Mouse (Mus musculus) intestine, embryonic 14.5 days (tissue): Measurements from ENCODE around the gene Trir. TPM values are rescaled to one million over a fixed set of nuclear protein-coding genes. Genes with fewer than 3 reads are reported as not detected.
A peak's percentile ranks its signal among the peaks of the same experiment; 100 is the strongest.

Experiments
- ATAC-seq: fragments of 200-750 bp; cut with Nextera tagmentation; replicated peaks from 2 replicates; pipeline ENCODE4 v1.8.0; 2017; ENCODE audit warnings: low read depth, moderate number of reproducible peaks, moderate TSS enrichment, moderate library complexity; ENCODE audit not compliant: low FRiP score, low TSS enrichment
- DNase-seq: peaks from one replicate; pipeline ENCODE4 v3.0.0-alpha.2; 2018; ENCODE audit warnings: low spot score
- H3K27ac ChIP-seq: fragments of 300-500 bp; sonication (generic); 2 replicates; pipeline ENCODE4 v1.5.1; 2014; ENCODE audit warnings: low read depth, mild to moderate bottlenecking, control low read depth
- H3K27me3 ChIP-seq: fragments of 300-500 bp; sonication (generic); replicated peaks from 2 replicates; pipeline ENCODE4 v1.6.1; 2014; ENCODE audit warnings: low read length, control low read depth; ENCODE audit not compliant: control insufficient read depth, insufficient read depth
- H3K36me3 ChIP-seq: fragments of 300-500 bp; sonication (generic); 2 replicates; pipeline ENCODE4 v1.6.1; 2014; ENCODE audit warnings: low read length, control low read depth; ENCODE audit not compliant: control insufficient read depth, insufficient read depth
- H3K4me1 ChIP-seq: fragments of 300-500 bp; sonication (generic); replicated peaks from 2 replicates; pipeline ENCODE4 v1.6.1; 2014; ENCODE audit warnings: low read length, control low read depth, mixed read lengths; ENCODE audit not compliant: control insufficient read depth, insufficient read depth
- H3K4me2 ChIP-seq: fragments of 300-500 bp; sonication (generic); 2 replicates; pipeline ENCODE4 v1.6.1; 2014; ENCODE audit warnings: low read length
- H3K4me3 ChIP-seq: fragments of 300-500 bp; sonication (generic); 2 replicates; pipeline ENCODE4 v1.5.1; 2014; ENCODE audit warnings: low read depth, low read length, control low read depth, mixed read lengths
- H3K9ac ChIP-seq: fragments of 300-500 bp; sonication (generic); 2 replicates; pipeline ENCODE4 v1.6.1; 2014; ENCODE audit warnings: mild to moderate bottlenecking, low read length
- H3K9me3 ChIP-seq: fragments of 300-500 bp; sonication (generic); 2 replicates; pipeline ENCODE4 v1.6.1; 2016; ENCODE audit warnings: low read length, control low read depth; ENCODE audit not compliant: control insufficient read depth
- WGBS: fragments of 180-500 bp; shearing (Covaris S2); extraction: QIAGEN DNeasy Blood & Tissue Kit; methylation state at CpG from one replicate; pipeline ENCODE4 v1.1.7; 2014; 5-methylcytosine and 5-hydroxymethylcytosine counted together
- polyA plus RNA-seq: library from polyadenylated mRNA; unstranded; fragments of >200 nt; fragmentation: Nextera tagmentation; extraction: Ambion mirVana; gene quantifications from 2 replicates; pipeline ENCODE4 v1.2.1, GENCODE M21; 2014

The Trir gene
- polyA plus RNA-seq, 1 experiment from 2014 or later = 143 TPM

GRCm38 (mm10) chr8:84989810-84990209 is 36.8 kb upstream of the Trir start:
- Histone ChIP-seq H3K4me1 (peaks cover 12% of the 10 kb centered on the region), H3K4me2 (peak overlapping the region; percentile 94), H3K27me3 (0 out of 2 replicates have a peak, but pooled peaks cover 11% of the 10 kb centered on the region), H3K4me3 (peak overlapping the region; percentile 60), H3K36me3 (no peaks in the 10 kb centered on the region), H3K27ac (peak overlapping the region; percentile 86), H3K9me3 (no peaks in the 10 kb centered on the region), H3K9ac (peak overlapping the region; percentile 69)
- ATAC-seq = peak; percentile 63
- peak; percentile 97 for DNase-seq
- under 1% methylated on average over 15 of the region's 15 CpGs for WGBS

- under 1% methylated on average over 28 of the region's 28 CpGs for WGBS
- Histone ChIP-seq H3K27ac (peak within 1 kb of the TSS; percentile 86), H3K27me3 (0 out of 2 replicates have a peak, but pooled peaks cover 11% of the 10 kb centered on the region), H3K4me1 (peaks cover 7% of the 10 kb centered on the region; the same call in 1 of the 2 replicates), H3K36me3 (no peaks in the 10 kb centered on the region), H3K9me3 (no peaks in the 10 kb centered on the region), H3K9ac (peak within 1 kb of the TSS; percentile 69), H3K4me3 (peak within 1 kb of the TSS; percentile 60), H3K4me2 (peak within 1 kb of the TSS; percentile 94)
- peak; percentile 99 for DNase-seq
- peak; percentile 88 for ATAC-seq
Measured at GRCm38 (mm10) chr8:84990349-84990748, 36.3 kb upstream of the Trir start, which contains the start of gene Hook2. Gene Hook2 (plus strand): TSS chr8:84990603.

- peak overlapping the region; percentile 86 for H3K27ac ChIP-seq
- DNase-seq = no peak
Measured at GRCm38 (mm10) chr8:84990836-84991235, 35.8 kb upstream of the Trir start.

GRCm38 (mm10) chr8:84994375-84994774 is 32.2 kb upstream of the Trir start:
- no peak for ATAC-seq
- Histone ChIP-seq H3K27me3 (no peaks in the 10 kb centered on the region), H3K4me1 (0 out of 2 replicates have a peak, but pooled peaks cover 3% of the 10 kb centered on the region), H3K27ac (no peak overlapping the region), H3K36me3 (no peaks in the 10 kb centered on the region), H3K9ac (no peak overlapping the region), H3K9me3 (no peaks in the 10 kb centered on the region), H3K4me3 (no peak overlapping the region), H3K4me2 (no peak overlapping the region)
- 87% methylated on average over 9 of the region's 9 CpGs for WGBS
- no peak for DNase-seq

More at GRCm38 (mm10) chr8:84990836-84991235, 35.8 kb upstream of the Trir start:
- peak overlapping the region; percentile 69 for H3K9ac ChIP-seq
- H3K36me3 ChIP-seq = no peaks in the 10 kb centered on the region
- H3K9me3 ChIP-seq = no peaks in the 10 kb centered on the region
- H3K4me1 ChIP-seq = peaks cover 3% of the 10 kb centered on the region; the same call in 1 of the 2 replicates
- H3K4me3 ChIP-seq = peak overlapping the region; percentile 60
- H3K4me2 ChIP-seq = peak overlapping the region; percentile 94
- WGBS = 1% methylated on average over 15 of the region's 15 CpGs
- ATAC-seq = peak; percentile 77
- 0 out of 2 replicates have a peak, but pooled peaks cover 11% of the 10 kb centered on the region for H3K27me3 ChIP-seq

- Histone ChIP-seq H3K4me3 (no peak overlapping the region), H3K4me2 (no peak overlapping the region), H3K27ac (no peak overlapping the region), H3K9me3 (no peaks in the 10 kb centered on the region), H3K4me1 (no peaks in the 10 kb centered on the region), H3K9ac (no peak overlapping the region), H3K27me3 (no peaks in the 10 kb centered on the region), H3K36me3 (no peaks in the 10 kb centered on the region)
- 35% methylated on average over 25 of the region's 25 CpGs for WGBS
- DNase-seq (no peak), ATAC-seq (no peak)
Measured at GRCm38 (mm10) chr8:84995680-84996079, 30.9 kb upstream of the Trir start.

GRCm38 (mm10) chr8:84996978-84997377 is 29.6 kb upstream of the Trir start:
- ATAC-seq (no peak), DNase-seq (no peak)
- Histone ChIP-seq H3K27me3 (no peaks in the 10 kb centered on the region), H3K36me3 (no peaks in the 10 kb centered on the region), H3K4me2 (no peak overlapping the region), H3K4me1 (no peaks in the 10 kb centered on the region), H3K4me3 (no peak overlapping the region), H3K9ac (no peak overlapping the region), H3K9me3 (no peaks in the 10 kb centered on the region), H3K27ac (no peak overlapping the region)
- 86% methylated on average over 5 of the region's 5 CpGs for WGBS

GRCm38 (mm10) chr8:84997649-84998295 is 28.9 kb upstream of the Trir start:
- H3K4me1 ChIP-seq = no peaks in the 10 kb centered on the region
- H3K27me3 ChIP-seq = no peaks in the 10 kb centered on the region
- ATAC-seq (peak; percentile 70), DNase-seq (peak; percentile 93)
- no peaks in the 10 kb centered on the region for H3K9me3 ChIP-seq
- peak overlapping the region; percentile 11; the same call in 1 of the 2 replicates for H3K4me2 ChIP-seq
- 0 out of 2 replicates have a peak, but pooled peaks cover 5% of the 10 kb centered on the region for H3K36me3 ChIP-seq
- H3K9ac ChIP-seq = no peak overlapping the region
- WGBS = 13% methylated on average over 19 of the region's 19 CpGs
- no peak overlapping the region for H3K4me3 ChIP-seq
- H3K27ac ChIP-seq = no peak overlapping the region

- DNase-seq (peak; percentile 68), ATAC-seq (no peak)
- Histone ChIP-seq H3K27me3 (peaks cover 38% of the 10 kb centered on the region), H3K36me3 (0 out of 2 replicates have a peak, but pooled peaks cover 3% of the 10 kb centered on the region), H3K4me2 (no peak overlapping the region), H3K27ac (no peak overlapping the region), H3K4me3 (no peak overlapping the region), H3K9ac (no peak overlapping the region), H3K4me1 (no peaks in the 10 kb centered on the region), H3K9me3 (no peaks in the 10 kb centered on the region)
- WGBS = 20% methylated on average over 25 of the region's 25 CpGs
Measured at GRCm38 (mm10) chr8:85007686-85008085, 18.9 kb upstream of the Trir start.

GRCm38 (mm10) chr8:85011242-85011641 is 15.4 kb upstream of the Trir start:
- DNase-seq (no peak), ATAC-seq (no peak)
- peaks cover 53% of the 10 kb centered on the region for H3K27me3 ChIP-seq
- H3K4me1 ChIP-seq = no peaks in the 10 kb centered on the region
- H3K9ac ChIP-seq = no peak overlapping the region
- no peaks in the 10 kb centered on the region for H3K9me3 ChIP-seq
- no peaks in the 10 kb centered on the region for H3K36me3 ChIP-seq
- H3K4me3 ChIP-seq = no peak overlapping the region
- H3K4me2 ChIP-seq = no peak overlapping the region
- no peak overlapping the region for H3K27ac ChIP-seq
- 12% methylated on average over 28 of the region's 28 CpGs for WGBS
